Mouse (Mus musculus): ENCODE results near the gene Rbfox3.

GRCm38 (mm10) chr11:118473842-118474500 lies 437.4 kb downstream of the Rbfox3 start:
- TF ChIP-seq CTCF (IDR thresholded peaks at IDR 0.05; ENCODE audit: low read depth, low read length), result no peak
- TF ChIP-seq POLR2A (IDR thresholded peaks at IDR 0.05; ENCODE audit: borderline replicate concordance, low read depth, low read length), result no peak

Measured in bone marrow macrophage, adult 2 months (primary cell).